In genomic region chr9:102719936-102720566, GRCm38 (mm10) we compare ENCODE assay signal across 8 mouse cellular contexts. TPM values are rescaled to one million over a fixed set of nuclear protein-coding genes. Genes with fewer than 3 reads are reported as not detected.
DNase-seq lines count a peak whose midpoint lies in the region; ATAC-seq and TF ChIP-seq lines count a peak whose summit lies in the region.

No protein-coding gene starts in this region.

- no peak for ATAC-seq in forebrain, embryonic 15.5 days (replicated peaks)
- ATAC-seq in kidney, postnatal 0 days (replicated peaks; ENCODE audit: low FRiP score, low read depth), result no peak
- ATAC-seq in neural tube, embryonic 14.5 days (ENCODE audit: low read depth), result no peak

- peak overlapping the region; percentile 63 for H3K4me2 ChIP-seq in forebrain, embryonic 15.5 days (replicated peaks)
- H3K4me2 ChIP-seq in kidney, postnatal 0 days (ENCODE audit: low read length), result peak overlapping the region; percentile 88
- peak overlapping the region; percentile 74 for H3K4me2 ChIP-seq in neural tube, embryonic 14.5 days (ENCODE audit: low read depth, low read length)

- no peak for TF ChIP-seq POLR2A in lung, adult 2 months (IDR thresholded peaks at IDR 0.05; ENCODE audit: borderline replicate concordance, extremely low read depth, low read depth, low read length)

- peaks cover 29% of the 10 kb centered on the region for H3K4me1 ChIP-seq in lung, adult 2 months (ENCODE audit: control insufficient read depth, insufficient read depth, low read length)
- peaks cover 74% of the 10 kb centered on the region for H3K4me1 ChIP-seq in forebrain, embryonic 15.5 days
- peaks cover 63% of the 10 kb centered on the region for H3K4me1 ChIP-seq in kidney, postnatal 0 days (replicated peaks; ENCODE audit: insufficient read depth, low read length)
- peaks cover 54% of the 10 kb centered on the region for H3K4me1 ChIP-seq in neural tube, embryonic 14.5 days (ENCODE audit: control insufficient read depth, insufficient read depth, low read length)

- no peak for TF ChIP-seq CTCF in lung, adult 2 months (IDR thresholded peaks at IDR 0.05; ENCODE audit: insufficient read depth, low read length)
- no peak for TF ChIP-seq CTCF in kidney, postnatal 0 days (IDR thresholded peaks at IDR 0.05; ENCODE audit: low read depth)

- H3K9ac ChIP-seq in forebrain, embryonic 15.5 days (replicated peaks), result peak overlapping the region; percentile 97
- peak overlapping the region; percentile 98 for H3K9ac ChIP-seq in kidney, postnatal 0 days (ENCODE audit: low read depth, low read length)
- peak overlapping the region; percentile 96 for H3K9ac ChIP-seq in neural tube, embryonic 14.5 days (replicated peaks; ENCODE audit: low read depth, low read length)

- peak overlapping the region; percentile 97 for H3K27ac ChIP-seq in forebrain, embryonic 15.5 days (replicated peaks)
- H3K27ac ChIP-seq in kidney, postnatal 0 days, result no peak overlapping the region
- peak overlapping the region; percentile 60; the same call in 1 of the 2 replicates for H3K27ac ChIP-seq in neural tube, embryonic 14.5 days (ENCODE audit: low read depth, low read length)

- peak overlapping the region; percentile 67 for H3K4me3 ChIP-seq in lung, adult 2 months (replicated peaks; ENCODE audit: extremely low read depth, low read depth, low read length)
- H3K4me3 ChIP-seq in forebrain, embryonic 15.5 days, result peak overlapping the region; percentile 92
- peak overlapping the region; percentile 96 for H3K4me3 ChIP-seq in kidney, postnatal 0 days (replicated peaks; ENCODE audit: low read depth, low read length)
- H3K4me3 ChIP-seq in neural tube, embryonic 14.5 days (ENCODE audit: low read depth, low read length), result peak overlapping the region; percentile 72

- no peaks in the 10 kb centered on the region for H3K27me3 ChIP-seq in forebrain, embryonic 15.5 days
- no peaks in the 10 kb centered on the region for H3K27me3 ChIP-seq in kidney, postnatal 0 days (ENCODE audit: insufficient read depth, low read length)
- H3K27me3 ChIP-seq in neural tube, embryonic 14.5 days (ENCODE audit: control insufficient read depth, insufficient read depth, low read length), result no peaks in the 10 kb centered on the region; the same call in 1 of the 2 replicates

- H3K9me3 ChIP-seq in forebrain, embryonic 15.5 days, result no peaks in the 10 kb centered on the region
- no peaks in the 10 kb centered on the region for H3K9me3 ChIP-seq in kidney, postnatal 0 days (replicated peaks; ENCODE audit: low read length)
- no peaks in the 10 kb centered on the region for H3K9me3 ChIP-seq in neural tube, embryonic 14.5 days (ENCODE audit: control insufficient read depth, low read length)

- peak; percentile 53 for DNase-seq in lung, adult 2 months
- DNase-seq in lung, postnatal 4 days, result no peak
- no peak for DNase-seq in kidney, postnatal 0 days (ENCODE audit: low spot score)
- no peak for DNase-seq in spleen, postnatal 14 days (ENCODE audit: low spot score in 2 of 2)
- no peak for DNase-seq in ovary, postnatal 36 days (ENCODE audit: low spot score)
- no peak for DNase-seq in right cerebral cortex, postnatal 10 days (ENCODE audit: low spot score in 2 of 2)

- peaks cover 31% of the 10 kb centered on the region for H3K36me3 ChIP-seq in forebrain, embryonic 15.5 days
- peaks cover 48% of the 10 kb centered on the region for H3K36me3 ChIP-seq in kidney, postnatal 0 days (ENCODE audit: insufficient read depth, low read length)
- peaks cover 44% of the 10 kb centered on the region for H3K36me3 ChIP-seq in neural tube, embryonic 14.5 days (ENCODE audit: control insufficient read depth, insufficient read depth, low read length)

- WGBS in lung, adult 2 months, result 22% methylated on average over 17 of the region's 17 CpGs
- 58% methylated on average over 17 of the region's 17 CpGs for WGBS in forebrain, embryonic 15.5 days
- 57% methylated on average over 17 of the region's 17 CpGs for WGBS in kidney, postnatal 0 days
- WGBS in neural tube, embryonic 14.5 days, result 54% methylated on average over 16 of the region's 17 CpGs

RNA-seq across cellular contexts. Expression of gene Amotl2, which starts 3.6 kb away (rescaled TPM):
- 82.6 and 101 TPM in 2 replicates for polyA plus RNA-seq in lung, adult 2 months (2012; rRNA removed)
- polyA plus RNA-seq in forebrain, embryonic 15.5 days (2015; fragmentation: Nextera tagmentation; extraction: Ambion mirVana), result 65.9 and 69.9 TPM in 2 replicates
- 40.8 and 44.3 TPM in 2 replicates for polyA plus RNA-seq in kidney, postnatal 0 days (2015; fragmentation: Nextera tagmentation; extraction: Ambion mirVana)
- polyA plus RNA-seq in neural tube, embryonic 14.5 days (2014; fragmentation: Nextera tagmentation; extraction: Ambion mirVana), result 37.7 and 58.9 TPM in 2 replicates
